Mouse (Mus musculus) spleen, adult 2 months (tissue): ENCODE measurements around the gene Rad51b.

Source experiments
- CTCF ChIP-seq: fragments of 200-500 bp; IDR thresholded peaks from 2 replicates; pipeline ENCODE4 v1.5.1; 2011; ENCODE audit warnings: mild to moderate bottlenecking, inconsistent platforms; ENCODE audit not compliant: insufficient read depth, insufficient read length, insufficient replicate concordance; ENCODE audit errors: extremely low read depth
- POLR2A ChIP-seq: fragments of 200-500 bp; IDR thresholded peaks from 2 replicates; pipeline ENCODE4 v1.6.1; 2011; ENCODE audit warnings: low read depth, low read length, inconsistent platforms

DNA sequence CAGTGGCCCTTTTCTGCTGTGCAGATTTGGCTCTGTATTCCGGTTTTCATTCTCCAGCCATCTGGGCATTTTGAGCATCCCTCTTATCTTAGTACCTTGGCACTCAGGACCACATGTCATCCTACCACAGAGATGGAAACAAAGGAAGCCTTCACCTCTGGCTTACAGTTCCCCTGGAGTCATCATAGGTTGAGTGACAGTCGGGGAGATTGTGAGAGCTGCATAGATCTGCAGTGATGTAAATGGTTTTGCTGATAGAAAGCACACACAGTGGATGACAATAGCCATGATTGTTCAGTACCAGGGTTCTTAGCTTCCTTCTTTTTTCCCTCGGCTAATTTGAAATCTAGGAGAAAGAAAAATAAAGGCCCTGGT lies 383.6 kb downstream of the Rad51b start:
- TF ChIP-seq POLR2A (no peak), CTCF (no peak)
